Mouse (Mus musculus) layer of hippocampus, adult 2 months (tissue): ENCODE measurements at regions not wholly inside any gene's neighbourhood (a gene's known extent, or its start where the extent isn't known, plus 50 kb on each side); places are given as distances from the start of the nearest gene placed in this dataset.

ENCODE experiments used
- DNase-seq, 2 experiments: peaks; one replicate each; pipeline ENCODE4 v3.0.0; 2022; ENCODE audit warnings: low spot score in 2 of 2
- H3K27ac ChIP-seq: fragments of 200-600 bp; 2 replicates; pipeline ENCODE4 v1.8.1; 2022
- H3K4me3 ChIP-seq: fragments of 200-600 bp; 2 replicates; pipeline ENCODE4 v1.8.1; 2022; ENCODE audit warnings: mild to moderate bottlenecking
- CTCF ChIP-seq: fragments of 200-600 bp; conservative IDR thresholded peaks from 2 replicates; pipeline ENCODE4 v1.8.1; 2022; ENCODE audit warnings: antibody characterized with exemption, mild to moderate bottlenecking, moderate library complexity

DNA sequence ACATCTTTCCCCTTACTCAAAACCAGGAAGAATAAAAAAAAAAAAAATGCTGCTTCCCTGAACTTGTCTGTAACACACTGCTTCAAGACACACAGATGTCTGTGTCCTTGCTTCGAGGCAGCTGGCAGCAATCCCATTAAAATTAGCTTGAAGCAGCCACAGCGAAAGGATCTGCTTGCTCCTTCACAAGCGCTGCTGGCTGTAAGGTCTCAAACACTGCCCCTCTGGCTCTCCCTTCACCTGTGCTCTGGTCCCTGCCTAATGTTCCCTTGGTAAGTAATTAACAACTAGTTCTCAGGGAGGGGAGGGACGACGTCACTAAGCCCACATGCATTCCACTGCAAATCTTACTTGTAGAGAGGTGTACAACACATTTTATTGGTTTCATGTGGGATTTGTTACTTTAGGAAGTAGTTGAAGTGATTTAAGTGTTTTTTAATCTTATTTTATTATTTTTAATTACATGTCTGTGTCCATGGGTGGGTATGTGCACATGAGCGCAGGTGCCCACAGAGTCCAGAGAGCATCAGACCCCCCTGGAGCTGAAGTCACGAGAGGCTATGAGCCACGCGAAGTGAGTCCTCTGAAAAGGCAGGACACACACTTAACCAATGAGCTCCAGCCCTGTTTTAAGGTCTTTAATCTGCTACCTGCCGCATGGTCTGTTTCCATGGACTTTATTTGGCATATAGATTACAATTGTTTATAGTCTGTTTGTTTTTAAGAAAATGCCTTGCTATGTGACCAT, 61.1 kb upstream of the Cers6 start:
- Histone ChIP-seq H3K4me3 (no peak overlapping the region), H3K27ac (no peak overlapping the region)
- peak in 1 of 2 experiments; percentile 47 for DNase-seq
- no peak for TF ChIP-seq CTCF

DNA sequence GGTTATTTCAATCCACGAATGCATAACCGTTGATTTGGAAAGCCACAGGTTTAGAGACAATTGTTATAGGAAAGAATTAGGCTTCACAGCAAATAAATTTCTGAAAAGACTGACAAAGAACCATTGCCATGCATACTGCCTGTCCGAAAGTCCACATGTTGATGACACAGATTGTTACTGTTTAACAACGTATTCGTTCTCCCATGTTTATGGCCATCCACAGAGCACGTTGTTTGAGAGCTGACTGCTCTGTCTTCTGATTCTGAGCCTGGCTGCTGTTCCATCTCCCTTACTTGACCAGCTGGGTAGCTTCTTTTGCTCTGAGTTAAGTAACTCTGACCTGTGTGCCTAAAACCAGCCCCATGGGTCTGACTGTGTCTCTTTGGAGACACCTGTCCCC, 57.1 kb upstream of the Cers6 start:
- no peak overlapping the region for H3K4me3 ChIP-seq
- no peak overlapping the region for H3K27ac ChIP-seq
- no peak for DNase-seq
- no peak for TF ChIP-seq CTCF

DNA sequence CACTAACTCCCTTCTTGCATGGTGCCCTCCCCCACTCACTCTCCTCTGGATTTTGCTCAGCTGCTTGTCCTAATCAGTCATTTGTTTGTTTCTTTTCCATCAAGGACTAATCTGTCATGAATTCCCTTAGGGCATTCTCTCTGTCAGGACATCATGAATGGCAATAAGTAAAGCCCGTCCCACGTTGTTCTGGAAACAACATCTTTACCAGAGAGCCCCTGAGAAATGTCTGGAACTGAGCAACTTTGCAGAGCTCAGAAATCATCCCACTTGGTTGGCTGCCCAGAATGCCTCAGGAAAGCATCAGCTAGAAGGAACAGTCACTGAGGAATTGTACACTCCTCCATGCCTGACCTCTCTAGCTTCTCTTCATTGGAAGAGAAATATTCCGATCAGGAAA, 55.4 kb upstream of the Cers6 start:
- no peak for DNase-seq
- Histone ChIP-seq H3K27ac (no peak overlapping the region), H3K4me3 (peak overlapping the region; percentile 28; the same call in 1 of the 2 replicates)
- TF ChIP-seq CTCF = no peak

DNA sequence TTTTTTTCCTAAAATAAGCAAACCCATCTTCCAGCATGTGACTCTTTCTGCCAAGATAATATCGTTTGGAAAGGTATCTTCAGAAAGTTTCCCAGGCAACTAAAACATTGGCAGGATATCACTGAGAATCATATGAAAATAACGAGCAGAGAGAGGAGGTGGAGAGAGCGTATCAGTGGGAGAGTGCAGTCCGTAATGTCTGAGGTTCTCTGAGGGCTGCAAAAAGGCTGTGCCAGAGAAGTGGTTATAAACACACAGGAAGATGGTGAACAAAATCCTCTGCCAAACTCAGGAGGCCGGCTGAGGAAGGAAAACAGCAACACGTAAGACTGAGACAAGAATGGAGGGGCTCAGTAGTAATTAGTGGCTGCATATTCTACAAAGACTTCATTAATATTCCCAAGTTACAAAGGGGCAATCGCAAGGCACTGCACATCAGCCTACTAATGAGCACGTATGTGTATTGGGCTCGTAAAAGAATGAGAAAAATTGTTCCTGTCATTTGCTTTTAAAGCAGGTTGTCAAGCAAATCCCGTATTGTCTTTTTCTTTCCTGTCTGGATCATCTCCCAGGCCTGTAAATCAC, 54.8 kb upstream of the Cers6 start:
- Histone ChIP-seq H3K4me3 (peak overlapping the region; percentile 28; the same call in 1 of the 2 replicates), H3K27ac (peak overlapping the region; percentile 12; the same call in 1 of the 2 replicates)
- no peak for TF ChIP-seq CTCF
- DNase-seq = no peak
